Mouse (Mus musculus): Measurements from ENCODE around the gene Agk.

The Agk gene

GRCm38 (mm10) chr6:40411085-40411484, 86.1 kb downstream of the Agk start:
- DNase-seq (ENCODE audit: low read depth, low spot score), result no peak

DNA sequence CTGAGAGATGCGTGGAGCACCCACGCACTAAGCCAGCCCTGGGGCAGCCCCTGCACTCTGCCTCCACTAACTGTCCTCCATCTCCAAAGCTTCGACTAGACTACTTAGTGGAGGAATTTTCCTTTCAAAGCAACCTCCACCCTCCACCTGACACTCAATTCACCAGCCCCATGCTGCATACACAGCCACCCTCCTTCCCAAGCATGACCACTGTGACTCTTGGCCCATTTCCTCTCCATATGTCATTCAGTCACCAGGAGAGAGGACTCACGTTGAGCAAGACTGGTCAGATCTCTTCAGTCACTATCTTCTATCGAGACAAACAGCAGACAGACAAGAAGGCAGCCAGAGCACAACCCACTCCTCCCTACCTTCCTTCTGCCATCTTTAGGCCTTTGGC, 88.1 kb downstream of the Agk start:
- no peak for DNase-seq (ENCODE audit: low read depth, low spot score)

- DNase-seq (ENCODE audit: low read depth, low spot score), result no peak
Observed at GRCm38 (mm10) chr6:40413565-40413964, 88.6 kb downstream of the Agk start.

DNA sequence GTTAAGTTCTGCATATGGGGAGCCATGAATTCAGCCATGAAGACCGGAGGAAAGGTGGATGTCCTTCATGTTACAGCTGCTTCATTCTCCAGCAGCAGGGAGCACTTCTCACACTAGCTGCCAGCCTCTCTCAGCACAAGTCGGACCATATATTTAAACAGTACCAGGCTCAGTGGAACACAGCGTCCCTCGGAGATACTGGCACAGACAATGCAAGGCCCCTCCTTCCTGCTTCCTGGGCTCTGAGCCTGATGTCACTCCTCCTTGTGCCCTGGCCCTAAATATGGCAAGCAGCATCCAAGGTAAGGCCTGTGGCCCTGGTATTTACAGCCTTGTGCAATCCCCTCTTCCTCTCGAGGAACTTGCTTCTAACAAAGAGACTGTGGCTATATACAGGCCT, 90.8 kb downstream of the Agk start:
- DNase-seq (ENCODE audit: low read depth, low spot score), result no peak

DNA sequence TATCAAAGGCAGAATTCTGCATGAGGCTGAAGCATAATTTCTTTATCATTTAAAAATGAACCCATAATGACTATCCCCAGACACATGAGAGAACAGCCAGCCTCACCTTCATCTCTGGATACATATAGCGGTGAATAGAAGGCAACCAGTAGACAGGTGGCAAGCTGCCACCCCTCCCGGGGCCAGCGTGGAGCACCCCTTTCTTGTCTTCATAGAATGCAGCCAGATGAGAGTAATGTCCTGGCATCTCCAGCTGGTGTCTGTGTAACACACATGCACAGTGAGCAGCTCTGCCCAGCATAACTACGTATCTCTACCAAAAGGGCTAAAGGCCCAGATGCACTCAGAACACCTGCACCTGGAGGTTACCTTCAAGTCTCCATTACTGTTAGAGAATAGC, 93.4 kb downstream of the Agk start:
- DNase-seq (ENCODE audit: low read depth, low spot score), result no peak

DNA sequence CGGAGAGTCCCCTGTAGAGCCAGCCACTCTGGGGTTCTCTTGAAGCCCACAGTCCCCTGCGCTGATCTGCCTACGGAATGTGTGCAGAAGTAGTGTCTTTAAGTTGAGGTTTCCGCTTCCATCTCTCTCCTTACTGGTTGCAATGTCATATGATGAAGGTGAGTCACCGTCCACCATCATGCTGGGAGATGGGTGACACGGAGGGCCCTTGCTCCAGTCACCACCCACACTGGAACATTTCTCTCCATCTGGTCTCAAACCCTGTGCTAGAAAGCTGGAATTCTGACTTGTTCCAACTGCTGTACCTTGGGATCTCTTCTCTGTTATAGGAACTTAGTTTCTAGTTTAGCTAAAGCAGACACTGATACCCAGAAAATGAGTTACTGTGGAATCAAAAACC, 96.1 kb downstream of the Agk start:
- no peak for DNase-seq (ENCODE audit: low read depth, low spot score)

- no peak for DNase-seq (ENCODE audit: low read depth, low spot score)
Observed at GRCm38 (mm10) chr6:40423013-40423412, 98.0 kb downstream of the Agk start.

- DNase-seq (ENCODE audit: low read depth, low spot score), result no peak
Observed at GRCm38 (mm10) chr6:40423774-40424173, 98.8 kb downstream of the Agk start.

- DNase-seq (ENCODE audit: low read depth, low spot score), result no peak
Observed at GRCm38 (mm10) chr6:40427441-40427840, 102.5 kb downstream of the Agk start.

DNA sequence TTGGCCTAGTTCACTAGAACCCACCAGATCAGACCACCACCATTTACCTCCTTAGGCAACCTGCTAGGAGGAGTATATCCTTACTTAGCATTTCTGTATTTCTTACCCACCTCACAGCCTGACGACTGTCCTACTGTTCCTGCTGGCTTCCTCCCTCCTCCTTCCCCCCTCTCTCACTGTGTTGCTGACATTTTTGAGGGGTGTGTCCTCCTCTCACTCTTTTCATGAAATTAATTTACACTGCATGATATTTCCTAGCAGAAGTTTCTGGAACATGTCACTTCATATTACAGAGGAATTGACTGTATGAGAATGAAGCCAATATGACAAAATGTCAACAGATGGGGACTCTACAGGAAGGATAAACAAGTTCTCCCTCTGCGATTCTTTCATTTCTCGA, 103.7 kb downstream of the Agk start:
- DNase-seq (ENCODE audit: low read depth, low spot score), result no peak

DNA sequence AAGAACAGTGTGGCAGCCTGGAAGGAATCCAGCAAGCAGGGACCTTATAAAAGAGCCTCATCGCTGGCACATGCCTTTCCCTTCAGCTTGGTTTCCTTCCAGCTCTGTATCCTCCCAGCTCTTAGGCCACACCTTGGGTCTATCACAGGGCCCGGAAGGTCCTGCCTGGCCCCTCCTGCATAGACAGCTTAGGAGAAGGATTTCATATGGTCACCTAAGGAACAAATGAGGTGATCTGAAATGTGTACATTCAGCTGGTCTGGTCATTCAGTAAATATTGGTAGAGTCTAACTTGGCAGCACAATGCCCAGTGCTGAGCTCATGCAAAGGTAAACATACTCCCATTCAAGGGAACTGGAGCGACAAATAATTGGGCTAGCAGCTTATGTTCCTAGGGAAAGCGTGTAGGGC, 104.6 kb downstream of the Agk start:
- no peak for DNase-seq (ENCODE audit: low read depth, low spot score)

- no peak for DNase-seq (ENCODE audit: low read depth, low spot score)
Observed at GRCm38 (mm10) chr6:40430251-40430650, 105.3 kb downstream of the Agk start.

DNA sequence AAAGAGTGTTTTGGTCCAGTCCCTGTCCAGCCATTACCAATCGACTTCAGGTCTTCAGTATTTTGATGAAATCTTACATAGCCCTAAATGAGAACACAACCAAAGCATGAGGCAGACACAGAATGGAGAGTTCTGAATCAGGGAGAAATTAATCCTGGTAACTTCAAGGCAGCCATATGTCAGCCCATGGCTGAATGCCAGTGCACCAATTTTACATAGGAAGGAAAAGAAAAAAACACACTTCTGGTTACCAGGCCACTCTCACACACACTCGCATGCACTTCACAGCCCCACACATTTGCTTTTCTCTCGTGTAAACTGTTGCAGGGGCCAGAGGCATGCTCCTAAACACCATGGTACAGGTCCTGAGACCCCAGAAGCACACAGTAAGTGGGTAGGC, 105.9 kb downstream of the Agk start:
- DNase-seq (ENCODE audit: low read depth, low spot score), result no peak

- no peak for DNase-seq (ENCODE audit: low read depth, low spot score)
Observed at GRCm38 (mm10) chr6:40431356-40431755, 106.4 kb downstream of the Agk start.

- no peak for DNase-seq (ENCODE audit: low read depth, low spot score)
Observed at GRCm38 (mm10) chr6:40431812-40432211, 106.8 kb downstream of the Agk start.

DNA sequence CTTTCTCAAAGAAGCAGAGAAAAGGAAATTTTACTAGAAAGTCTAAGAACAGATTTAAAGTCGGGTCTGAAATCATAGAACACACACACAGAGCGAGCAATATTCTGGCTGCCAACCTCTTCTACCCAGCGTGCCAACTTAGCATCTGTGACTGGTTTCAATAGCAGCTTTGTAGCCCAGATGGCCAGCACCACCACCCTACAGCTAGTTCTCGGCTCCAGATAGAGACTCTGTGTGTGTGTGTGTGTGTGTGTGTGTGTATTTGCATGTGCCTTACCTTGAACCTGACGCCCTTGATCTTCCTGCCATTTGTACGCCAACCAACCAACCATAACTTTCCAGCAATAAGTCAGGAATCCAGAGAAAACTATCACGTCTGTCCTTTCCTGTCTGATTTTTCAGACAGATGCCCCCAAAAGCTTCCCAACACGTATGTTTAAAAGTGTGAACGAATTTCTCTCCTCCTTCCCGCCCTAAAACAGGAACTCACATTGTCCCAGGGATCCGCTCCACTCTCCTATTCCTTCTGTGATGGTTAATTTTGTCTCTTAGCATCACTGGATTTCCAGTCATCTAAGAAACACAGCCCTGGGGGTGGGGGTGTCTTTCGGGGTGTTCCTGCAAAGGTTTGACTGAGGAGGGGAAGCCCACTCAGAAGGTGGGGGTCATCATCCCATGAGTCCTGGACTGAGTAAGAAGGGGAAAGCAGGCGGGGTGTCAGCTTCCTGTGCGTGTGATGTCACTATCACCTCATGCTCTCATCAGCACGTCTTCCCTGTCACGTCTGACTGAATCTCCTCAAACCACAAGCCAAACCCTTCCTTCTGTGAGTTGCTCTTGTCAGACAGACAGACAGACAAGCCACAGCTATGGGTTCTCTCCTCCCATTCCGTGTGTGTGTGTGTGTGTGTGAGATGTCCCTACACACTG, 107.6 kb downstream of the Agk start:
- no peak for DNase-seq (ENCODE audit: low read depth, low spot score)

DNA sequence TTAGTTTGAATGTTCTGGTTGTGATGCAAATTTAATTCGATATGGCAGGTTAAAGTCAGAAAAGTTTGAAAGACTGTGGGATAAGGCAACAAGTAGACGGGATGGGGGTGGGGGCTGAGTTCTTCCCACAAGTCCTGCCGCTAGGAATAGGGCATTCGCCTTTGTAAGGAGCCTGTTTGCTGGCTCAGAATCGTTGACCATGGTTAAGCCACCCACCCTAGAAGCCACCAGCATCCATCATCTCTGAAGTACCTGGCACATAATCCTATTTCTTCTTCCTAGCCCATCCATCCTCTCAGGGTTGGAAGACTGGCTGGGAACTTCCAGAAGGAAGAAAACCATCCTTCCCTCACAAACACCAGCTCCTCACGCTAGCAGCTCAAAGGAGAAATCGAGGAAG, 109.7 kb downstream of the Agk start:
- no peak for DNase-seq (ENCODE audit: low read depth, low spot score)

- no peak for DNase-seq (ENCODE audit: low read depth, low spot score)
Observed at GRCm38 (mm10) chr6:40435151-40436046, 110.4 kb downstream of the Agk start.

GRCm38 (mm10) chr6:40436047-40436483, 111.1 kb downstream of the Agk start, which contains the start of gene E330009J07Rik:
Gene E330009J07Rik (minus strand): TSS chr6:40436135.
- no peak for DNase-seq (ENCODE audit: low read depth, low spot score)

GRCm38 (mm10) chr6:40438936-40439335, 114.0 kb downstream of the Agk start, which contains the start of gene Wee2:
Gene Wee2 (plus strand): TSS chr6:40439088.
- no peak for DNase-seq (ENCODE audit: low read depth, low spot score)

DNA sequence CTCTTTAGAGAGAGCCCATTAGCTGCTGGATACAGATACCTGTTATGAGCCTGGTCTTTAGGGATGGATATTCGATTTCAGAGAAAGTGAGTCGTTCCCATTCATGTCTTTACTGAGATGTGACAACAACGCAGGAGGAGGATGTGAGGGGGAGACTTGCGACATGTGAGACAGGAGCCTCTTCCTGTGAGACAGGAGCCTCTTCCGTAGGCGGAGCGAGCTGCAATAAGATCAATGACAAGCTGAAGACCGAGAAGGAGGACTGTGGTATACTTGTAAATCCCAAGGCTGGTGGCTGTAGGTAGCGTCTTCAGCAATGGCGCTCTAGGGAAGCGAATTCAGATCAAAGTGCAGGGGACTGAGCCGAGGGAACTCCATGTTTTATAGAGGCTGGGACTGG, 114.8 kb downstream of the Agk start:
- DNase-seq (ENCODE audit: low read depth, low spot score), result no peak

DNA sequence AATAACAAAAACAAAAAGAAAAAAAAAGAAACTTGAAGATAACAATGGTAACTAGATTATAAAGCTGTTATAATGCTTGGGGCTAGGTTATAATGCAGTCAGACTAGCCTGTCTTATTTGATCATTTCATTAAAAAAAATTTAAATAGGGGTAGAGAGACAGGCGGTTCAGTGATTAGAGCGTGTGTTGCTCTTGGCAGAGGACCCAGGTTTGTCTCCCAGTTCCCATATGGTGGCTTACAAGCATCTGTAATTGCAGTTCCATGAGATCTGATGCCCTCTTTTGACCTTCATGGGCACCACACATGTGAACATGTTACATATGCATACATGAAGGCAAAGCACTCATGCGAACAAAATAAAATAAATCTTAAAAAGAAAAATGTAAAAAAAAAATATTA, 116.3 kb downstream of the Agk start:
- DNase-seq (ENCODE audit: low read depth, low spot score), result no peak

Data from brain, embryonic 18.5 days (tissue).